In genomic region chrX:46160557-46160956, GRCm38 (mm10) we compare ENCODE assay signal across 15 mouse cellular contexts.
"Had no signal": no experiment of that assay in that cellular context is flagged by ENCODE, and none has a peak within 500 bp of the region (broad histone marks: within the 10 kb centered on the region; RNA-seq: fewer than 3 reads in every experiment).

No protein-coding gene starts in this region.

- H3K4me1 ChIP-seq: neural tube, embryonic 15.5 days; stomach, embryonic 15.5 days had no signal

- H3K4me3 ChIP-seq: neural tube, embryonic 15.5 days; stomach, embryonic 15.5 days had no signal

- H3K9me3 ChIP-seq: neural tube, embryonic 15.5 days; stomach, embryonic 15.5 days had no signal

- DNase-seq: retina, postnatal 1 day; right cerebral cortex, adult 18-20 months; right cerebral cortex, postnatal 14 days; right cerebral cortex, postnatal 25 days; right cerebral cortex, postnatal 4 days; spleen, adult 18-20 months; thymus, adult 18-20 months; thymus, adult 2 months; thymus, postnatal 14 days; thymus, postnatal 25 days; thymus, postnatal 36 days; thymus, postnatal 4 days had no signal

- H3K9ac ChIP-seq: neural tube, embryonic 15.5 days; stomach, embryonic 15.5 days had no signal

- H3K27me3 ChIP-seq: neural tube, embryonic 15.5 days; stomach, embryonic 15.5 days had no signal

- H3K4me2 ChIP-seq: neural tube, embryonic 15.5 days; stomach, embryonic 15.5 days had no signal

- H3K27ac ChIP-seq: neural tube, embryonic 15.5 days; stomach, embryonic 15.5 days; stomach, postnatal 0 days had no signal

- H3K36me3 ChIP-seq: neural tube, embryonic 15.5 days; stomach, embryonic 15.5 days had no signal
